ENCODE assay signal across 8 mouse cellular contexts in the genomic region with DNA sequence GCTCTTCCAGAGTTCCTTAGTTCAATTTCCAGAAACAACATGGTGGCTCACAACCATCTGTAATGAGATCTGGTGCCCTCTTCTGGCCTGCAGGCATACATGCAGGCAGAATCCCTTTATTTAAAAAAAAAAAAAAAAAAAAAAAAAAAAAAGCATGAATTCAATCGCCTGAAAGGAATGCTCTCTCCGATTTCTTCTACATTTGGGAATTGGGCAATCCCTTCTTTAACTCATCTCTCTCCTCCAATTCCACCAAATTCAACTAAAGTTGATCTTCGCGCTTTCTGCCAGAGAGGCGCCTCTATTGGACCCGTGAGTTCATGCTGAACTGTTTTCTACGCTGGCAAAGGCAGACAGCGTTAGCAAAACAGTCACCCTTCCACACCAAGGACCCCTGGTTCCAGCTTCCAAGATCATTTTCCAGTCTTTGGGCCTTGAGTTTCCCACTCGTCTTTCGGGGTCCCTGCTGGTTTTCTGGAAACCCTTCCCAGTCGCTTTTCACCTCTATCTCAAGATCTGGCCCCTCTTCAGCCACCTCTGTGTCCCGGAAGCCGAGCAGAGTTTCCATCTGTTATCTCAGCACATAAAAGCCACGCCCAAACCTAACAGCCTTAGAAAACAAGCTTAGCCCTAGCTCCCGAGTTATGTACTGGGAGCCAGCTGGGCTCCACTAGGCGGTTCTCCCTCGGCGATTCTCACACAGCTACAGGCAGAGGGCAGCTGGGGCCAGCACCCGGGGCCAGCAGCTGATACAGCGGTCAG. TPM values are rescaled to one million over a fixed set of nuclear protein-coding genes. Genes with fewer than 3 reads are reported as not detected.
DNase-seq lines count a peak whose midpoint lies in the region; ATAC-seq and TF ChIP-seq lines count a peak whose summit lies in the region.

No protein-coding gene starts in this region.

- H3K4me2 ChIP-seq in embryonic facial prominence, embryonic 12.5 days (replicated peaks), result peak overlapping the region; percentile 53
- peak overlapping the region; percentile 79 for H3K4me2 ChIP-seq in heart, embryonic 12.5 days
- peak overlapping the region; percentile 65 for H3K4me2 ChIP-seq in kidney, embryonic 15.5 days

- WGBS in embryonic facial prominence, embryonic 12.5 days, result 14% methylated on average over 20 of the region's 20 CpGs
- WGBS in heart, embryonic 12.5 days, result 4% methylated on average over 20 of the region's 20 CpGs
- WGBS in kidney, embryonic 15.5 days, result 9% methylated on average over 20 of the region's 20 CpGs

- TF ChIP-seq CTCF in left cerebral cortex, adult 2 months (IDR thresholded peaks at IDR 0.05), result peak; percentile 58

- H3K9ac ChIP-seq in embryonic facial prominence, embryonic 12.5 days, result peak overlapping the region; percentile 40; the same call in 1 of the 2 replicates
- H3K9ac ChIP-seq in heart, embryonic 12.5 days, result peak overlapping the region; percentile 64
- H3K9ac ChIP-seq in kidney, embryonic 15.5 days, result no peak overlapping the region; the same call in 1 of the 2 replicates

- intact Hi-C loops in left cerebral cortex, adult 2 months (cut with DNase I), result loop anchor here (5.0 kb wide), 1 partner anchor 509 kb away; no protein-coding TSS in a partner anchor
- intact Hi-C loops in left cerebral cortex, postnatal 25 days (cut with DNase I), result loop anchor here (5.0 to 10.0 kb wide), 2 partner anchors 509 to 786 kb away; a partner anchor contains a TSS

- 0 out of 2 replicates have a peak overlapping the region, but pooled peaks have one; percentile 24 for H3K4me3 ChIP-seq in left cerebral cortex, adult 2 months
- H3K4me3 ChIP-seq in embryonic facial prominence, embryonic 12.5 days, result peak overlapping the region; percentile 28
- H3K4me3 ChIP-seq in heart, embryonic 12.5 days, result peak overlapping the region; percentile 45
- H3K4me3 ChIP-seq in kidney, embryonic 15.5 days (replicated peaks), result peak overlapping the region; percentile 39

- peaks cover 14% of the 10 kb centered on the region for H3K36me3 ChIP-seq in embryonic facial prominence, embryonic 12.5 days
- H3K36me3 ChIP-seq in heart, embryonic 12.5 days, result peaks cover 13% of the 10 kb centered on the region
- H3K36me3 ChIP-seq in kidney, embryonic 15.5 days, result peaks cover 18% of the 10 kb centered on the region

- no peak overlapping the region for H3K27ac ChIP-seq in left cerebral cortex, adult 2 months
- H3K27ac ChIP-seq in embryonic facial prominence, embryonic 12.5 days, result peak overlapping the region; percentile 36; the same call in 1 of the 2 replicates
- H3K27ac ChIP-seq in heart, embryonic 12.5 days (ENCODE audit: poor library complexity, severe bottlenecking), result peak overlapping the region; percentile 85
- H3K27ac ChIP-seq in kidney, embryonic 15.5 days, result peak overlapping the region; percentile 75

- ATAC-seq in embryonic facial prominence, embryonic 12.5 days (ENCODE audit: insufficient number of reproducible peaks, insufficient read depth, low FRiP score, low TSS enrichment), result no peak
- peak; percentile 89 for ATAC-seq in heart, embryonic 12.5 days (ENCODE audit: insufficient number of reproducible peaks, low FRiP score)
- peak; percentile 84 for ATAC-seq in kidney, embryonic 15.5 days (replicated peaks; ENCODE audit: low FRiP score)

- H3K27me3 ChIP-seq in embryonic facial prominence, embryonic 12.5 days, result no peaks in the 10 kb centered on the region
- no peaks in the 10 kb centered on the region for H3K27me3 ChIP-seq in heart, embryonic 12.5 days (replicated peaks)
- no peaks in the 10 kb centered on the region for H3K27me3 ChIP-seq in kidney, embryonic 15.5 days

- no peaks in the 10 kb centered on the region for H3K9me3 ChIP-seq in embryonic facial prominence, embryonic 12.5 days
- no peaks in the 10 kb centered on the region for H3K9me3 ChIP-seq in heart, embryonic 12.5 days (replicated peaks)
- H3K9me3 ChIP-seq in kidney, embryonic 15.5 days (replicated peaks), result no peaks in the 10 kb centered on the region

- DNase-seq in left cerebral cortex, adult 2 months (ENCODE audit: extremely low spot score in 1 of 2, low spot score in 2 of 2), result no peak
- no peak for DNase-seq in left cerebral cortex, postnatal 25 days (ENCODE audit: low spot score in 2 of 2)
- DNase-seq in lung, postnatal 36 days, result peak; percentile 60
- peak; percentile 62 for DNase-seq in spleen, adult 12 weeks (ENCODE audit: low spot score)
- no peak for DNase-seq in layer of hippocampus, adult 9-10 months (ENCODE audit: low spot score)

- H3K4me1 ChIP-seq in embryonic facial prominence, embryonic 12.5 days, result peaks cover 7% of the 10 kb centered on the region
- peaks cover 8% of the 10 kb centered on the region for H3K4me1 ChIP-seq in heart, embryonic 12.5 days (replicated peaks)
- peaks cover 13% of the 10 kb centered on the region for H3K4me1 ChIP-seq in kidney, embryonic 15.5 days

RNA-seq across cellular contexts. Expression of a gene that starts 18.2 kb away (rescaled TPM):
- 10 to 100 TPM; 54.5 to 55.0 TPM for total RNA-seq in left cerebral cortex, adult 2 months (2021)
- total RNA-seq in left cerebral cortex, postnatal 25 days (2021), result 10 to 100 TPM; 64.7 to 66.8 TPM
- 359 and 369 TPM in 2 replicates for polyA plus RNA-seq in embryonic facial prominence, embryonic 12.5 days (2016; fragmentation: Nextera tagmentation; extraction: Ambion mirVana)
- polyA plus RNA-seq in heart, embryonic 12.5 days (2016; fragmentation: Nextera tagmentation; extraction: Ambion mirVana), result 249 and 250 TPM in 2 replicates
- 354 and 393 TPM in 2 replicates for polyA plus RNA-seq in kidney, embryonic 15.5 days (2015; fragmentation: Nextera tagmentation; extraction: Ambion mirVana)

RNA-seq across cellular contexts. Expression of a gene that starts 39.2 kb away (rescaled TPM):
- total RNA-seq in left cerebral cortex, adult 2 months (2021), result 100 to 1,000 TPM; 315 to 326 TPM
- total RNA-seq in left cerebral cortex, postnatal 25 days (2021), result 100 to 1,000 TPM; 306 to 319 TPM
- 842 and 900 TPM in 2 replicates for polyA plus RNA-seq in embryonic facial prominence, embryonic 12.5 days (2016; fragmentation: Nextera tagmentation; extraction: Ambion mirVana)
- 495 and 521 TPM in 2 replicates for polyA plus RNA-seq in heart, embryonic 12.5 days (2016; fragmentation: Nextera tagmentation; extraction: Ambion mirVana)
- polyA plus RNA-seq in kidney, embryonic 15.5 days (2015; fragmentation: Nextera tagmentation; extraction: Ambion mirVana), result 899 and 957 TPM in 2 replicates

Comparison
In these comparisons a context has a peak if more than half of its experiments do, and no peak if none do; other contexts are left out.
1. DNase-seq: peak in lung, postnatal 36 days (single experiment) and spleen, adult 12 weeks (single experiment); none in left cerebral cortex, adult 2 months (0 of 2), left cerebral cortex, postnatal 25 days (0 of 2) and layer of hippocampus, adult 9-10 months (single experiment).
2. Peak in every context shown above with its lines, with median percentiles within 50 percentile points of each other: H3K4me3 ChIP-seq and H3K4me2 ChIP-seq.